Comparison of ENCODE assay signal across 19 mouse cellular contexts in genomic region chr6:120609858-120610257, GRCm38 (mm10). TPM values are rescaled to one million over a fixed set of nuclear protein-coding genes. Genes with fewer than 3 reads are reported as not detected.
"Had no signal": no experiment of that assay in that cellular context is flagged by ENCODE, and none has a peak within 500 bp of the region (broad histone marks: within the 10 kb centered on the region; RNA-seq: fewer than 3 reads in every experiment).

No protein-coding gene starts in this region.

- H3K4me2 ChIP-seq: limb, embryonic 13.5 days; lung, embryonic 14.5 days; midbrain, embryonic 12.5 days; midbrain, embryonic 15.5 days; neural tube, embryonic 12.5 days; neural tube, embryonic 15.5 days had no signal

- H3K27me3 ChIP-seq: limb, embryonic 13.5 days; midbrain, embryonic 12.5 days; midbrain, embryonic 15.5 days; neural tube, embryonic 12.5 days; neural tube, embryonic 15.5 days had no signal

- H3K27ac ChIP-seq: limb, embryonic 10.5 days; limb, embryonic 13.5 days; macrophage; midbrain, embryonic 12.5 days; midbrain, embryonic 15.5 days; neural tube, embryonic 12.5 days; neural tube, embryonic 15.5 days; stomach, postnatal 0 days had no signal

- H3K4me3 ChIP-seq: limb, embryonic 10.5 days; limb, embryonic 13.5 days; midbrain, embryonic 12.5 days; midbrain, embryonic 15.5 days; neural tube, embryonic 12.5 days; neural tube, embryonic 15.5 days had no signal

- ATAC-seq: intestine, postnatal 0 days; lung, postnatal 0 days; midbrain, embryonic 15.5 days had no signal

- DNase-seq: kidney, adult 2 months; kidney, postnatal 10 days; kidney, postnatal 36 days; right cerebral cortex, adult 18-20 months; right cerebral cortex, postnatal 14 days; right cerebral cortex, postnatal 4 days; thymus, adult 2 months; thymus, postnatal 14 days had no signal

- H3K4me1 ChIP-seq: limb, embryonic 10.5 days; limb, embryonic 13.5 days; midbrain, embryonic 15.5 days; neural tube, embryonic 12.5 days; neural tube, embryonic 15.5 days had no signal

- H3K9ac ChIP-seq: limb, embryonic 13.5 days; lung, embryonic 14.5 days; midbrain, embryonic 12.5 days; midbrain, embryonic 15.5 days; neural tube, embryonic 12.5 days; neural tube, embryonic 15.5 days had no signal

- H3K36me3 ChIP-seq: limb, embryonic 10.5 days; limb, embryonic 13.5 days; midbrain, embryonic 12.5 days; midbrain, embryonic 15.5 days; neural tube, embryonic 12.5 days; neural tube, embryonic 15.5 days had no signal

- H3K9me3 ChIP-seq: limb, embryonic 10.5 days; limb, embryonic 13.5 days; midbrain, embryonic 12.5 days; midbrain, embryonic 15.5 days; neural tube, embryonic 12.5 days; neural tube, embryonic 15.5 days had no signal

RNA-seq across cellular contexts. Expression of gene Cecr2, which starts 56.3 kb away (rescaled TPM):
- polyA plus RNA-seq: macrophage had no signal
